Mouse (Mus musculus) monocyte, adult 2 months (primary cell): Measurements from ENCODE around the gene Brinp1.

Experiments used
- DNase-seq, 2 experiments: peaks; one replicate each; pipeline ENCODE4 v3.0.0; 2022; ENCODE audit warnings: low spot score in 2 of 2, low read depth in 1 of 2

The Brinp1 gene

GRCm38 (mm10) chr4:68954322-68954901 lies at the start of gene Brinp1:
Gene Brinp1 (minus strand): TSS chr4:68954397.
- DNase-seq = no peak

- no peak for DNase-seq
Observed at GRCm38 (mm10) chr4:68957265-68957664, 3.1 kb upstream of the Brinp1 start.

- DNase-seq = no peak
Observed at GRCm38 (mm10) chr4:68955621-68956020, 1.4 kb upstream of the Brinp1 start.

DNA sequence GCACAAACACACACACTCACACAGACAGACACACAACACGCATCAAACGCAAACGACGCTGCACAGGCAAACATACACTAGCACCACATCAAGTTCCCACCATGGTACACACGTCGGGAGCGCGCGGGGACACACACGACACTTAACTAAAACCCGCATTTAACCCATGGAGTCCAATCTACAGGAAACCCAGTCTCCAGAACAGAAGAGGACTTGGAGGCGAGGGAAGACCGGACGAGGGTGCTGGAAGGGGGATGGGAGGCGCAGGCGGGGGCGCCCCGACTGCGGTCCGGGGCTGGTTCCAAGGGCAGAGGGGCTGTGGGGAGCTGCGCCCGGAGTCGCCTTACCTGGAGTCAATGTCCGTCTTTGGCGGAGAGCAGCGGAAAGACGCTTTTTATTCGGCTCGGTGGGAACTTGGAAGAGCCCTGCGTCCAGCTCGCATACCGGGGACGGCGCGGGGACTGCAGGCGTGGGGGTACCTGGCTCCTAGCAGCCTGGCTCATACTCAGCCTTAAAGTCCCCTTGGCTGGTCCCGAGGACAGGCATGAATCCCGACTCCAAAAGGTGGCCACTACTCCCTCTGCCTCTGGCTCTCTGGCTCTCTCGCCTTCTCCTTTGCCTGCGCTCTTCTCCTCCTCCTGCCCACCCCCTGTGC lies 403 bp downstream of the Brinp1 start:
- DNase-seq = no peak

GRCm38 (mm10) chr4:68953131-68953551 lies 1.1 kb downstream of the Brinp1 start:
- no peak for DNase-seq

- no peak for DNase-seq
Observed at GRCm38 (mm10) chr4:68950556-68950955, 3.6 kb downstream of the Brinp1 start.

- no peak for DNase-seq
Observed at GRCm38 (mm10) chr4:68942938-68943337, 11.3 kb downstream of the Brinp1 start.

DNA sequence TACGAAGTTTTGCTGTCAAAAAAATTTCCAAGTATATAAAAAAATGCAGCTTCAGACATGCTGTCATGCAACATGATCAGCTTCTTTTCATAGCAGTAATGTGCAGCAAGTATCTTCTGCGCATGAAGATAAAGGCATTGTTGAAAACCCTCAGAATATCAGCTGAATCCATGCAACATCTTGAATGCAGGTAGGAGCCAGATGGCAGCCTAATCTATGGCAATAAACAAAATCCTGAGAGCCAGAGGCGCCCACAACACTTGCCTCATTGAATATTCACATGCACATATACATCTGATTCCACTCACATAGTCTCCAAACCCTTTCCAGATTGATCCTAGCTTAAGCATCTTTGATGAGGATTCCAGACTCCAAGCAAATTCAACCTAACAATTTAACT lies 24.2 kb downstream of the Brinp1 start:
- no peak for DNase-seq

DNA sequence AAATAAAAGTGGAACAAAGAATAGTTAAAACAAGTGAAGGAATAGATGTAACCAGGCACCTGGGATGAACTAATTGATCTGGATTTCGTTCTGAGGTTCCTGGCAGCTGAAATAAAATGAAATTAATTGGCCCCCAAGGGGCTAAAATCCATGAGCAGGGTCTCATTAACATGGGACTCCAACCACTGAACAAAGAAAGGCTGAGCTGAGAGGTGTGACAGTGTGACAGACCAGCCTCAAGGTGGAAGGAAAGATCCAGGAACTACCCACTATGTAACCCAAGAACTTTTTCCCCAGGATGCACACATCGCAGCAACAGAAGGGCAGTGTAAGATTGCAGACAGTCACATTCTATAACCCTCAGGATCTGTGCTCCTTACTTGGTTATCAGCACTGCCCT lies 28.1 kb downstream of the Brinp1 start:
- DNase-seq = no peak

- DNase-seq = no peak
Observed at GRCm38 (mm10) chr4:68922944-68923343, 31.3 kb downstream of the Brinp1 start.

- DNase-seq = no peak
Observed at GRCm38 (mm10) chr4:68922504-68922903, 31.7 kb downstream of the Brinp1 start.

- DNase-seq = no peak
Observed at GRCm38 (mm10) chr4:68920127-68920526, 34.1 kb downstream of the Brinp1 start.

- DNase-seq = no peak
Observed at GRCm38 (mm10) chr4:68910942-68911341, 43.3 kb downstream of the Brinp1 start.

- DNase-seq = no peak
Observed at GRCm38 (mm10) chr4:68906417-68907210, 47.6 kb downstream of the Brinp1 start.

DNA sequence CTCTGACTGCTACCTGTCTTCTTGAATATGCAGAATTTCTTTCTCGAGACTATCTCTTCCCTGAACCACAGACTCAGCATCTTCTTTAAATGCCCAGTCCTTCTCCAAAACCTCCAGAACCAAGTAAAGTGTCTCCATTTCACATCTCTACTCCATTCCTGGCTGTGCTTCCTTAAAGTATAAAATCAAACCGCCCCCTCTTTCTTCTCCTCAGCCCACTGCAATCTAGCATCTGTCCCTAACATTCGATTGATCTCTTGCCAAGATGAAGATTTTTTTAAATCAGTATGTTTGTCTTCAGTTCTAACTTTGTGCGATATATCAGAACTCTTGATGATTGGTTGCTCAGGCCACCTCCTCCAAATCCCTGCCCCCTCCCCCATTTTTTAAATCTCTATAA lies 63.7 kb downstream of the Brinp1 start:
- DNase-seq = no peak

- DNase-seq = no peak
Observed at GRCm38 (mm10) chr4:68886276-68886675, 67.9 kb downstream of the Brinp1 start.

GRCm38 (mm10) chr4:68872028-68872427 lies 82.2 kb downstream of the Brinp1 start:
- DNase-seq = no peak

- DNase-seq = no peak
Observed at GRCm38 (mm10) chr4:68865135-68865767, 88.9 kb downstream of the Brinp1 start.

- DNase-seq = no peak
Observed at GRCm38 (mm10) chr4:68864668-68865067, 89.5 kb downstream of the Brinp1 start.

- DNase-seq = no peak
Observed at GRCm38 (mm10) chr4:68856868-68857267, 97.3 kb downstream of the Brinp1 start.

- DNase-seq = no peak
Observed at GRCm38 (mm10) chr4:68849671-68850070, 104.5 kb downstream of the Brinp1 start.

DNA sequence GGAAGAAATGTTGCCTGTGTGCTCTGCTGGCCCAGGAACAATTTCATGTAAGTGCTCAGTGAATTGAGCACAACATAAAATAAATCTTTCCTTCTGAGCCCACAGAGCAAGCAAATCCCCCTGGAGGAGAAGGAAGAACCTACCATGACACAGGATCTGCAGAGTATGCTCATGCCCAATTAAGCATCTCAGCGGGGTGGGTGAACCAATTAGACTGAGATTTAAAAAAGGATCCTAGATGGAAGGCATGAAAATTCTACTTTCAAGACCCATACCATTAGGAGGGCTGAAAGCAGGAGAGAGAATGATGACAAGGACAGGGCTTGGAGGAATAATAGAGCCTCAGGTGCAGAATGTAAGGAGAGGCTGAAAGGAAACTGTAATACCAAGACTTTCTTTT lies 107.2 kb downstream of the Brinp1 start:
- no peak for DNase-seq
